Mouse (Mus musculus): ENCODE measurements around the gene Slc4a4.

GRCm38 (mm10) chr5:89223061-89223740, 336.6 kb downstream of the Slc4a4 start:
- TF ChIP-seq EP300 (IDR thresholded peaks at IDR 0.05; ENCODE audit: low read depth) (no peak), CTCF (IDR thresholded peaks at IDR 0.05; ENCODE audit: low read depth) (no peak)
